Mouse (Mus musculus) kidney, adult 8-10 months (tissue): ENCODE measurements around the gene Pecr.
"Not testable (repeated sequence)": the region's sequence is repeated elsewhere in the genome, so short reads cannot be mapped to it uniquely, and the experiment has no call there.

Experiments used
- DNase-seq, 2 experiments: peaks; one replicate each; pipeline ENCODE4 v3.0.0; 2022

Gene Pecr

GRCm38 (mm10) chr1:72287893-72288292 lies 3.8 kb upstream of the Pecr start:
- peak; percentile 64 to 76 for DNase-seq

GRCm38 (mm10) chr1:72286904-72287303 lies 2.8 kb upstream of the Pecr start:
- no peak for DNase-seq

GRCm38 (mm10) chr1:72284539-72284938 lies 425 bp upstream of the Pecr start:
- DNase-seq = no peak

- no peak for DNase-seq
Observed at GRCm38 (mm10) chr1:72282604-72283003, 1.5 kb downstream of the Pecr start.

GRCm38 (mm10) chr1:72278085-72278484 lies 6.0 kb downstream of the Pecr start:
- no peak for DNase-seq

- no peak for DNase-seq
Observed at GRCm38 (mm10) chr1:72263099-72263498, 21.0 kb downstream of the Pecr start.

GRCm38 (mm10) chr1:72256381-72257256 lies 27.5 kb downstream of the Pecr start:
- no peak for DNase-seq

- DNase-seq = no peak
Observed at GRCm38 (mm10) chr1:72255854-72256175, 28.3 kb downstream of the Pecr start.

GRCm38 (mm10) chr1:72255062-72255853 lies 28.9 kb downstream of the Pecr start:
- DNase-seq = peak; percentile 35 to 62

GRCm38 (mm10) chr1:72254545-72255061 lies 29.5 kb downstream of the Pecr start:
- DNase-seq = peak; percentile 81 to 85

- DNase-seq = no peak
Observed at GRCm38 (mm10) chr1:72253881-72254491, 30.1 kb downstream of the Pecr start.

- no peak for DNase-seq
Observed at GRCm38 (mm10) chr1:72251806-72252205, 32.3 kb downstream of the Pecr start.

GRCm38 (mm10) chr1:72248226-72248737 lies 35.8 kb downstream of the Pecr start:
- not testable (repeated sequence) for DNase-seq

GRCm38 (mm10) chr1:72244317-72245036 lies 39.6 kb downstream of the Pecr start:
- no peak for DNase-seq

- DNase-seq = peak; percentile 94 to 95
Observed at GRCm38 (mm10) chr1:72243656-72244316, 40.3 kb downstream of the Pecr start.

- no peak for DNase-seq
Observed at GRCm38 (mm10) chr1:72242581-72243143, 41.5 kb downstream of the Pecr start.

GRCm38 (mm10) chr1:72239113-72239512 lies 45.0 kb downstream of the Pecr start:
- DNase-seq = not testable (repeated sequence)

- DNase-seq = no peak
Observed at GRCm38 (mm10) chr1:72238016-72238580, 46.0 kb downstream of the Pecr start.

GRCm38 (mm10) chr1:72237007-72237775 lies 46.9 kb downstream of the Pecr start:
- peak; percentile 44 to 66 for DNase-seq

GRCm38 (mm10) chr1:72236363-72237006 lies 47.6 kb downstream of the Pecr start:
- DNase-seq = peak; percentile 64 to 70
